Mouse (Mus musculus) midbrain, embryonic 15.5 days (tissue): ENCODE results near the gene Atr. TPM values are rescaled to one million over a fixed set of nuclear protein-coding genes. Genes with fewer than 3 reads are reported as not detected.
"Not testable (repeated sequence)": the region's sequence is repeated elsewhere in the genome, so short reads cannot be mapped to it uniquely, and the experiment has no call there.

Experiments
- ATAC-seq: fragments of 200-750 bp; cut with Nextera tagmentation; replicated peaks from 2 replicates; pipeline ENCODE4 v1.8.0; 2017; ENCODE audit warnings: moderate TSS enrichment
- H3K27ac ChIP-seq: fragments of 300-500 bp; sonication (generic); 2 replicates; pipeline ENCODE4 v1.5.1; 2015; ENCODE audit warnings: mild to moderate bottlenecking, inconsistent platforms
- H3K27me3 ChIP-seq: fragments of 300-500 bp; sonication (generic); replicated peaks from 2 replicates; pipeline ENCODE4 v1.6.1; 2015; ENCODE audit warnings: inconsistent platforms
- H3K36me3 ChIP-seq: fragments of 300-500 bp; sonication (generic); replicated peaks from 2 replicates; pipeline ENCODE4 v1.6.1; 2015; ENCODE audit warnings: inconsistent platforms
- H3K4me1 ChIP-seq: fragments of 300-500 bp; sonication (generic); 2 replicates; pipeline ENCODE4 v1.6.1; 2015; ENCODE audit warnings: inconsistent platforms
- H3K4me2 ChIP-seq: fragments of 300-500 bp; sonication (generic); 2 replicates; pipeline ENCODE4 v1.6.1; 2015; ENCODE audit warnings: inconsistent platforms, mild to moderate bottlenecking, moderate library complexity
- H3K4me3 ChIP-seq: fragments of 300-500 bp; sonication (generic); 2 replicates; pipeline ENCODE4 v1.5.1; 2015; ENCODE audit warnings: mild to moderate bottlenecking, inconsistent platforms
- H3K9ac ChIP-seq: fragments of 300-500 bp; sonication (generic); 2 replicates; pipeline ENCODE4 v1.6.1; 2015; ENCODE audit warnings: mild to moderate bottlenecking, inconsistent platforms
- H3K9me3 ChIP-seq: fragments of 300-500 bp; sonication (generic); 2 replicates; pipeline ENCODE4 v1.6.1; 2016; ENCODE audit warnings: inconsistent platforms
- WGBS: fragments of 180-500 bp; shearing (Covaris S2); methylation state at CpG from one replicate; pipeline ENCODE4 v1.1.7; 2015; ENCODE audit warnings: mixed read lengths; 5-methylcytosine and 5-hydroxymethylcytosine counted together
- polyA plus RNA-seq: library from polyadenylated mRNA; unstranded; fragments of >200 nt; fragmentation: Nextera tagmentation; extraction: Ambion mirVana; gene quantifications from 2 replicates; pipeline ENCODE4 v1.2.1, GENCODE M21; 2015

Gene Atr
- polyA plus RNA-seq, 1 experiment from 2014 or later, result 14.2 TPM

GRCm38 (mm10) chr9:95954226-95954584 lies 96.8 kb downstream of the Atr start:
- Histone ChIP-seq H3K27me3 (no peaks in the 10 kb centered on the region), H3K4me1 (peaks cover 8% of the 10 kb centered on the region; the same call in 1 of the 2 replicates), H3K27ac (peak overlapping the region; percentile 85), H3K4me3 (peak overlapping the region; percentile 100), H3K36me3 (no peaks in the 10 kb centered on the region; the same call in 1 of the 2 replicates), H3K9ac (peak overlapping the region; percentile 90), H3K9me3 (no peaks in the 10 kb centered on the region), H3K4me2 (peak overlapping the region; percentile 74)
- ATAC-seq, result peak; percentile 91
- WGBS, result 0% methylated on average over 7 of the region's 7 CpGs

GRCm38 (mm10) chr9:95954585-95955461 lies 97.4 kb downstream of the Atr start, which contains the start of gene Xrn1:
TSS of gene Xrn1 (plus strand) at chr9:95954760.
- H3K27ac ChIP-seq, result peak within 1 kb of the TSS; percentile 85

GRCm38 (mm10) chr9:95957611-95958010 lies 100.2 kb downstream of the Atr start:
- peaks cover 8% of the 10 kb centered on the region; the same call in 1 of the 2 replicates for H3K4me1 ChIP-seq
- no peak for ATAC-seq
- no peaks in the 10 kb centered on the region for H3K9me3 ChIP-seq
- 94% methylated on average over 2 of the region's 2 CpGs for whole genome bisulfite sequencing
- no peak overlapping the region for H3K4me3 ChIP-seq
- no peaks in the 10 kb centered on the region for H3K27me3 ChIP-seq
- H3K36me3 ChIP-seq, result no peaks in the 10 kb centered on the region
- no peak overlapping the region for H3K27ac ChIP-seq
- no peak overlapping the region for H3K9ac ChIP-seq
- no peak overlapping the region for H3K4me2 ChIP-seq

More at GRCm38 (mm10) chr9:95954585-95955461, 97.4 kb downstream of the Atr start, which contains the start of gene Xrn1:
- Histone ChIP-seq H3K9me3 (no peaks in the 10 kb centered on the region), H3K27me3 (no peaks in the 10 kb centered on the region), H3K36me3 (no peaks in the 10 kb centered on the region; the same call in 1 of the 2 replicates), H3K9ac (peak within 1 kb of the TSS; percentile 90), H3K4me2 (peak within 1 kb of the TSS; percentile 74), H3K4me3 (peak within 1 kb of the TSS; percentile 100), H3K4me1 (peaks cover 8% of the 10 kb centered on the region; the same call in 1 of the 2 replicates)
- ATAC-seq, result peak; percentile 99
- under 1% methylated on average over 57 of the region's 57 CpGs for WGBS

GRCm38 (mm10) chr9:95958041-95958730 lies 100.8 kb downstream of the Atr start:
- H3K27ac ChIP-seq, result no peak overlapping the region
- no peaks in the 10 kb centered on the region for H3K27me3 ChIP-seq
- WGBS, result 95% methylated on average over 7 of the region's 7 CpGs
- peaks cover 8% of the 10 kb centered on the region; the same call in 1 of the 2 replicates for H3K4me1 ChIP-seq
- no peak overlapping the region for H3K9ac ChIP-seq
- H3K4me3 ChIP-seq, result no peak overlapping the region
- H3K4me2 ChIP-seq, result no peak overlapping the region
- H3K9me3 ChIP-seq, result no peaks in the 10 kb centered on the region
- H3K36me3 ChIP-seq, result no peaks in the 10 kb centered on the region
- ATAC-seq, result no peak

GRCm38 (mm10) chr9:95958731-95959105 lies 101.3 kb downstream of the Atr start:
- H3K4me1 ChIP-seq, H3K4me3 ChIP-seq, H3K4me2 ChIP-seq, H3K27me3 ChIP-seq, H3K36me3 ChIP-seq, H3K27ac ChIP-seq, H3K9ac ChIP-seq, H3K9me3 ChIP-seq, ATAC-seq: not testable (repeated sequence)
- WGBS, result 95% methylated on average over 2 of the region's 2 CpGs

- H3K4me2 ChIP-seq, result no peak overlapping the region
- WGBS, result 87% methylated on average over 6 of the region's 6 CpGs
- peaks cover 8% of the 10 kb centered on the region; the same call in 1 of the 2 replicates for H3K4me1 ChIP-seq
- no peaks in the 10 kb centered on the region for H3K9me3 ChIP-seq
- no peak overlapping the region for H3K9ac ChIP-seq
- 0 out of 2 replicates have a peak, but pooled peaks cover 1% of the 10 kb centered on the region for H3K36me3 ChIP-seq
- no peak overlapping the region for H3K4me3 ChIP-seq
- no peak overlapping the region for H3K27ac ChIP-seq
- H3K27me3 ChIP-seq, result no peaks in the 10 kb centered on the region
- no peak for ATAC-seq
Measured at GRCm38 (mm10) chr9:95959246-95959645, 101.8 kb downstream of the Atr start.

- ATAC-seq, result no peak
Measured at GRCm38 (mm10) chr9:95959732-95960428, 102.5 kb downstream of the Atr start.

GRCm38 (mm10) chr9:95961058-95961457 lies 103.7 kb downstream of the Atr start:
- Histone ChIP-seq H3K4me1 (peaks cover 8% of the 10 kb centered on the region; the same call in 1 of the 2 replicates), H3K9ac (no peak overlapping the region), H3K9me3 (no peaks in the 10 kb centered on the region), H3K27ac (no peak overlapping the region), H3K36me3 (peaks cover 10% of the 10 kb centered on the region; the same call in 1 of the 2 replicates), H3K27me3 (no peaks in the 10 kb centered on the region), H3K4me3 (no peak overlapping the region), H3K4me2 (no peak overlapping the region)
- no peak for ATAC-seq

More at GRCm38 (mm10) chr9:95959732-95960428, 102.5 kb downstream of the Atr start:
- H3K4me2 ChIP-seq, result no peak overlapping the region
- WGBS, result 96% methylated on average over 3 of the region's 3 CpGs
- no peak overlapping the region for H3K27ac ChIP-seq
- peaks cover 7% of the 10 kb centered on the region; the same call in 1 of the 2 replicates for H3K36me3 ChIP-seq
- H3K4me1 ChIP-seq, result peaks cover 8% of the 10 kb centered on the region; the same call in 1 of the 2 replicates
- H3K4me3 ChIP-seq, result no peak overlapping the region
- no peaks in the 10 kb centered on the region for H3K27me3 ChIP-seq
- H3K9ac ChIP-seq, result no peak overlapping the region
- no peaks in the 10 kb centered on the region for H3K9me3 ChIP-seq

- no peak overlapping the region for H3K9ac ChIP-seq
- no peaks in the 10 kb centered on the region for H3K27me3 ChIP-seq
- ATAC-seq, result no peak
- 97% methylated on average over 13 of the region's 13 CpGs for WGBS
- H3K27ac ChIP-seq, result no peak overlapping the region
- H3K4me2 ChIP-seq, result no peak overlapping the region
- no peaks in the 10 kb centered on the region for H3K9me3 ChIP-seq
- peaks cover 25% of the 10 kb centered on the region for H3K36me3 ChIP-seq
- no peaks in the 10 kb centered on the region for H3K4me1 ChIP-seq
- H3K4me3 ChIP-seq, result no peak overlapping the region
Measured at GRCm38 (mm10) chr9:95964037-95964436, 106.6 kb downstream of the Atr start.

- H3K9me3 ChIP-seq, result no peaks in the 10 kb centered on the region
- H3K4me1 ChIP-seq, result no peaks in the 10 kb centered on the region
- 89% methylated on average over 2 of the region's 2 CpGs for WGBS
- H3K27ac ChIP-seq, result no peak overlapping the region
- H3K9ac ChIP-seq, result no peak overlapping the region
- no peak for ATAC-seq
- H3K27me3 ChIP-seq, result no peaks in the 10 kb centered on the region
- no peak overlapping the region for H3K4me2 ChIP-seq
- no peak overlapping the region for H3K4me3 ChIP-seq
- peaks cover 31% of the 10 kb centered on the region; the same call in 1 of the 2 replicates for H3K36me3 ChIP-seq
Measured at GRCm38 (mm10) chr9:95978279-95978678, 120.9 kb downstream of the Atr start.

- no peaks in the 10 kb centered on the region for H3K4me1 ChIP-seq
- no peak overlapping the region for H3K27ac ChIP-seq
- H3K4me2 ChIP-seq, result no peak overlapping the region
- no peak overlapping the region for H3K4me3 ChIP-seq
- H3K27me3 ChIP-seq, result no peaks in the 10 kb centered on the region
- ATAC-seq, result no peak
- no peak overlapping the region for H3K9ac ChIP-seq
- 88% methylated on average over 6 of the region's 6 CpGs for WGBS
- H3K9me3 ChIP-seq, result no peaks in the 10 kb centered on the region
- H3K36me3 ChIP-seq, result peaks cover 30% of the 10 kb centered on the region; the same call in 1 of the 2 replicates
Measured at GRCm38 (mm10) chr9:95979896-95980295, 122.5 kb downstream of the Atr start.

GRCm38 (mm10) chr9:95992255-95992654 lies 134.9 kb downstream of the Atr start:
- 98% methylated on average over 2 of the region's 2 CpGs for WGBS
- no peak for ATAC-seq
- no peaks in the 10 kb centered on the region for H3K4me1 ChIP-seq
- H3K36me3 ChIP-seq, result peaks cover 25% of the 10 kb centered on the region
- H3K9me3 ChIP-seq, result no peaks in the 10 kb centered on the region
- no peak overlapping the region for H3K9ac ChIP-seq
- no peak overlapping the region for H3K27ac ChIP-seq
- H3K4me2 ChIP-seq, result no peak overlapping the region
- no peaks in the 10 kb centered on the region for H3K27me3 ChIP-seq
- no peak overlapping the region for H3K4me3 ChIP-seq
